Mouse (Mus musculus): Measurements from ENCODE around the gene Ttll3. TPM values are rescaled to one million over a fixed set of nuclear protein-coding genes. Genes with fewer than 3 reads are reported as not detected.

Gene Ttll3
- total RNA-seq, 2 experiments from 2014 or later = 0.42 to 0.66 TPM

- intact Hi-C loops (cut with DNase I) = no loop called here
- peak; percentile 89 to 91 for DNase-seq
Measured at GRCm38 (mm10) chr6:113377496-113378385, 11.3 kb upstream of the Ttll3 start, which contains the start of the genes Tada3 and Arpc4. TSS of gene Tada3 (minus strand) at chr6:113377883. TSS of gene Arpc4 (plus strand) at chr6:113378115.

- no peak for DNase-seq
- intact Hi-C loops (cut with DNase I) = no loop called here
Measured at GRCm38 (mm10) chr6:113379246-113379645, 9.8 kb upstream of the Ttll3 start.

GRCm38 (mm10) chr6:113380480-113380879, 8.6 kb upstream of the Ttll3 start:
- intact Hi-C loops (cut with DNase I) = no loop called here
- DNase-seq = no peak

- no peak for DNase-seq
- intact Hi-C loops (cut with DNase I) = no loop called here
Measured at GRCm38 (mm10) chr6:113384351-113384927, 4.6 kb upstream of the Ttll3 start.

- intact Hi-C loops (cut with DNase I) = no loop called here
- DNase-seq = no peak
Measured at GRCm38 (mm10) chr6:113385160-113385714, 3.8 kb upstream of the Ttll3 start.

- no peak for DNase-seq
- intact Hi-C loops (cut with DNase I) = no loop called here
Measured at GRCm38 (mm10) chr6:113386025-113386424, 3.0 kb upstream of the Ttll3 start.

- intact Hi-C loops (cut with DNase I) = no loop called here
- DNase-seq = no peak
Measured at GRCm38 (mm10) chr6:113390715-113391114, 1.7 kb downstream of the Ttll3 start.

GRCm38 (mm10) chr6:113392015-113392386, 2.9 kb downstream of the Ttll3 start:
- intact Hi-C loops (cut with DNase I) = no loop called here
- no peak for DNase-seq

- peak in 1 of 2 experiments; percentile 38 for DNase-seq
- intact Hi-C loops (cut with DNase I) = no loop called here
Measured at GRCm38 (mm10) chr6:113392387-113393071, 3.5 kb downstream of the Ttll3 start.

GRCm38 (mm10) chr6:113393951-113394350, 4.9 kb downstream of the Ttll3 start:
- intact Hi-C loops (cut with DNase I) = no loop called here
- no peak for DNase-seq

GRCm38 (mm10) chr6:113394811-113395210, 5.8 kb downstream of the Ttll3 start:
- no peak for DNase-seq
- intact Hi-C loops (cut with DNase I) = no loop called here

GRCm38 (mm10) chr6:113395501-113395900, 6.4 kb downstream of the Ttll3 start:
- intact Hi-C loops (cut with DNase I) = no loop called here
- no peak for DNase-seq

GRCm38 (mm10) chr6:113396270-113397030, 7.4 kb downstream of the Ttll3 start:
- intact Hi-C loops (cut with DNase I) = no loop called here
- no peak for DNase-seq

- DNase-seq = no peak
- intact Hi-C loops (cut with DNase I) = no loop called here
Measured at GRCm38 (mm10) chr6:113402094-113402493, 13.0 kb downstream of the Ttll3 start.

GRCm38 (mm10) chr6:113404649-113405448, 15.8 kb downstream of the Ttll3 start:
- intact Hi-C loops (cut with DNase I) = no loop called here
- no peak for DNase-seq

- DNase-seq = no peak
- intact Hi-C loops (cut with DNase I) = no loop called here
Measured at GRCm38 (mm10) chr6:113405483-113405882, 16.4 kb downstream of the Ttll3 start.

- intact Hi-C loops (cut with DNase I) = no loop called here
Measured at GRCm38 (mm10) chr6:113406683-113407082, 17.6 kb downstream of the Ttll3 start.

GRCm38 (mm10) chr6:113410001-113410400, 20.9 kb downstream of the Ttll3 start:
- intact Hi-C loops (cut with DNase I) = no loop called here
- no peak for DNase-seq

More at GRCm38 (mm10) chr6:113406683-113407082, 17.6 kb downstream of the Ttll3 start:
- no peak for DNase-seq

GRCm38 (mm10) chr6:113416416-113416815, 27.4 kb downstream of the Ttll3 start:
- no peak for DNase-seq
- intact Hi-C loops (cut with DNase I) = no loop called here

Measured in gastrocnemius, postnatal 36 days (tissue).